Mouse (Mus musculus) limb, embryonic 11.5 days (tissue): Measurements from ENCODE around the gene Tec. TPM values are rescaled to one million over a fixed set of nuclear protein-coding genes. Genes with fewer than 3 reads are reported as not detected.

Experiments used
- ATAC-seq: fragments of 200-750 bp; cut with Nextera tagmentation; 2 replicates; pipeline ENCODE4 v1.8.0; 2017; ENCODE audit warnings: low read depth; ENCODE audit not compliant: insufficient number of reproducible peaks, low FRiP score, low TSS enrichment
- DNase-seq: peaks from one replicate; pipeline ENCODE4 v3.0.0-alpha.2; 2015; ENCODE audit warnings: low spot score
- H3K27ac ChIP-seq: fragments of 300-500 bp; sonication (generic); replicated peaks from 2 replicates; pipeline ENCODE4 v1.5.1; 2014; ENCODE audit warnings: low read depth, mild to moderate bottlenecking, low read length
- H3K27me3 ChIP-seq: fragments of 300-500 bp; sonication (generic); 2 replicates; pipeline ENCODE4 v1.6.1; 2014; ENCODE audit warnings: mild to moderate bottlenecking, low read length, mixed read lengths; ENCODE audit not compliant: control insufficient read depth, insufficient read depth
- H3K36me3 ChIP-seq: fragments of 300-500 bp; sonication (generic); 2 replicates; pipeline ENCODE4 v1.6.1; 2014; ENCODE audit warnings: mild to moderate bottlenecking, low read length, moderate library complexity, mixed read lengths; ENCODE audit not compliant: control insufficient read depth, insufficient read depth
- H3K4me1 ChIP-seq: fragments of 300-500 bp; sonication (generic); 2 replicates; pipeline ENCODE4 v1.6.1; 2014; ENCODE audit warnings: low read length, mixed read lengths; ENCODE audit not compliant: control insufficient read depth, insufficient read depth
- H3K4me2 ChIP-seq: fragments of 300-500 bp; sonication (generic); 2 replicates; pipeline ENCODE4 v1.6.1; 2014; ENCODE audit warnings: low read depth, mild to moderate bottlenecking, moderate library complexity; ENCODE audit not compliant: severe bottlenecking
- H3K4me3 ChIP-seq: fragments of 300-500 bp; sonication (generic); 2 replicates; pipeline ENCODE4 v1.5.1; 2014; ENCODE audit warnings: low read depth, low read length
- H3K9ac ChIP-seq: fragments of 300-500 bp; sonication (generic); 2 replicates; pipeline ENCODE4 v1.6.1; 2014; ENCODE audit warnings: mild to moderate bottlenecking, low read length
- H3K9me3 ChIP-seq: fragments of 300-500 bp; sonication (generic); 2 replicates; pipeline ENCODE4 v1.6.1; 2016; ENCODE audit warnings: low read length; ENCODE audit not compliant: control insufficient read depth
- WGBS: fragments of 180-500 bp; shearing (Covaris S2); extraction: QIAGEN DNeasy Blood & Tissue Kit; methylation state at CpG from one replicate; pipeline ENCODE4 v1.1.7; 2014; 5-methylcytosine and 5-hydroxymethylcytosine counted together
- polyA plus RNA-seq: library from polyadenylated mRNA; unstranded; fragments of >200 nt; fragmentation: Nextera tagmentation; extraction: Ambion mirVana; gene quantifications from 2 replicates; pipeline ENCODE4 v1.2.1, GENCODE M21; 2014

Gene Tec
- polyA plus RNA-seq, 1 experiment from 2014 or later: 2.3 TPM

DNA sequence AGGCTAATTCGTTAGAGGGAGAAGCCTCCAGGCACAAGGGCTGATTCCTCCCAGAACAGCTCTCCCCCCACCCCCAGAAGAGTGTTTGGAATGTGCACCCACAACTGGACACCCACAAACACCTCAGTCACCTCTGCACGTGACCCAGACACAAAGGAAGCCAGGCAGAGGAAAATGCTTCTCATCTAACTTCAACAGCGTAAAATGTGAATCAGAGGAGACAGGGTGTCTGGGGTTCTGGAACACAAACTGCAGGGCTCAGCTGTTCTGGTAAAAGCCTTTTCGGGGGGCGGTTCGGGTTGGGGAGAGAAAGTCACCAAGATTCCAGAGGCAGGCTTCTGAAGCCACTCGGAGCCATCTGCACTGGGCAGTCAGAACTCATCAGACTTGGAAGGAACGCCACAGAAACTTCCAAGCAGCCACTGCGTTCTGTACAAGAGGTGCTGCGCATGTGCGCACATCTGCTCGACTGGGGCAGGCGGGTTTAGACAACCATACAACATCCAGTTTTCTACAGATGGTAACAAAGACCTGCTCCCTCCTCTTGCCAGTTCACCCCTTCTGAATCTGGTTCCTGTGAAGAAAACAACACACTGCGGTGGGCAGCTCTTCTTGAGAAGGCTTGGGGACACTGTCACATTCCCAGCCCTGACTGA lies 59.7 kb downstream of the Tec start:
- no peak overlapping the region for H3K27ac ChIP-seq
- H3K36me3 ChIP-seq: no peaks in the 10 kb centered on the region
- no peaks in the 10 kb centered on the region for H3K27me3 ChIP-seq
- DNase-seq: no peak
- 52% methylated on average over 14 of the region's 14 CpGs for WGBS
- H3K9me3 ChIP-seq: no peaks in the 10 kb centered on the region
- ATAC-seq: no peak
- 0 out of 2 replicates have a peak overlapping the region, but pooled peaks have one; percentile 5 for H3K9ac ChIP-seq
- H3K4me2 ChIP-seq: no peak overlapping the region
- no peak overlapping the region for H3K4me3 ChIP-seq
- peaks cover 10% of the 10 kb centered on the region; the same call in 1 of the 2 replicates for H3K4me1 ChIP-seq

DNA sequence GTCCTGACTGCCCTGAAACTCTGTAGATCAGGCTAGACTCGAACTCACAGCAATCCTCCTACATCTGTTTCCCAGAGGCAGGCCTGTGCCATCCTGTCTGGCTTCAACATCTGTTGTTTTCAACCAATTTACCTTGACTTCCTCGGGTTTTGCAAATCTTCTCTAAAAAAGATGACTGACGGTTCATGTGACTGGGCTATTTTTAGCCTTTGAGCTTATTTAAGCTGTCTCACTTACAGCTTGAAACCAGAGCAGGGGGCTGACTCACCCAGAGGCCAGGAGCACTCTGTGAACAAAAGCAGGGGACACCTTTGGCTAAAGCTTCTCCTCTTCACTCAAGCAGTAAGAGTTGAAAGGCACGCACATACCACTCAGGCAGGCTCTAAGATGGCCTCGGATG lies 65.4 kb downstream of the Tec start:
- Histone ChIP-seq H3K4me1 (no peaks in the 10 kb centered on the region), H3K4me2 (no peak overlapping the region), H3K36me3 (no peaks in the 10 kb centered on the region), H3K9me3 (no peaks in the 10 kb centered on the region), H3K9ac (no peak overlapping the region), H3K27me3 (no peaks in the 10 kb centered on the region), H3K4me3 (no peak overlapping the region), H3K27ac (no peak overlapping the region)
- ATAC-seq (no peak), DNase-seq (no peak)
- WGBS: 71% methylated on average over 5 of the region's 5 CpGs

- H3K36me3 ChIP-seq: no peaks in the 10 kb centered on the region
- H3K9me3 ChIP-seq: no peaks in the 10 kb centered on the region
- H3K4me3 ChIP-seq: no peak overlapping the region
- no peak overlapping the region for H3K9ac ChIP-seq
- DNase-seq: no peak
- H3K4me1 ChIP-seq: no peaks in the 10 kb centered on the region
- H3K27me3 ChIP-seq: no peaks in the 10 kb centered on the region
- no peak overlapping the region for H3K27ac ChIP-seq
- ATAC-seq: no peak
- H3K4me2 ChIP-seq: no peak overlapping the region
- 77% methylated on average over 4 of the region's 4 CpGs for WGBS
Observed at GRCm38 (mm10) chr5:72798563-72798962, 69.7 kb downstream of the Tec start.

- no peak for DNase-seq
- no peak overlapping the region for H3K9ac ChIP-seq
Observed at GRCm38 (mm10) chr5:72796186-72796613, 72.1 kb downstream of the Tec start.

DNA sequence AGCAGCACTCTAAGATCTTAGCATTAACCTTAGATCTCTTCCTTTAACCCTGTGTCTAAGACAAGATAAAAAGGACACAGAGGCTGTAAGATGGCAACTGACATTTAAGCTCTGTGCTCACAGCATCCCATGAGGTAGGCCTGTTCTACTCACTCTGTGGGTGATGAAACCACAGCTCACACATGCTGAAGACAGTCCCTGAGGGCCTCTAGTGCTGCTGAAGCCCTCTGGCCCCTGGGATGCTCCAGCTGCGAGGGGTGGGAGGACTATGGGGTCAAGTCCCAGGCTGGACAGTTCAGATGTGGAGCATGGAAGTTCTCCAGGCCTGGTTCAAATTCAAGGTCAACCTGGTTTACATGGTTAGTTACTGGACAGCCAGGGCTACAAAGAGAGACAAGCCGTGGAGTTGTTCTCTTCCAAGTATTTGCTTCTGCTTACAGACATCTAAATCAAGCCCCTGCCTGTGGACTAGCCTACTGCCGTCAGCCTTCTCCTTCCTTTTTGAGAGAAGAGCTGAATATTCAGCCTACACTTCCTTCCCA lies 74.9 kb downstream of the Tec start:
- Histone ChIP-seq H3K4me3 (no peak overlapping the region), H3K9ac (no peak overlapping the region), H3K4me2 (no peak overlapping the region), H3K4me1 (peaks cover 3% of the 10 kb centered on the region; the same call in 1 of the 2 replicates), H3K36me3 (no peaks in the 10 kb centered on the region), H3K9me3 (no peaks in the 10 kb centered on the region), H3K27ac (no peak overlapping the region), H3K27me3 (no peaks in the 10 kb centered on the region)
- ATAC-seq (no peak), DNase-seq (no peak)
- 71% methylated on average over 3 of the region's 3 CpGs for WGBS

More at GRCm38 (mm10) chr5:72796186-72796613, 72.1 kb downstream of the Tec start:
- H3K4me1 ChIP-seq: peaks cover 2% of the 10 kb centered on the region; the same call in 1 of the 2 replicates
- no peak overlapping the region for H3K27ac ChIP-seq
- no peak overlapping the region for H3K4me3 ChIP-seq
- no peak for ATAC-seq
- no peaks in the 10 kb centered on the region for H3K9me3 ChIP-seq
- no peaks in the 10 kb centered on the region for H3K27me3 ChIP-seq
- WGBS: 65% methylated on average over 14 of the region's 14 CpGs
- H3K4me2 ChIP-seq: no peak overlapping the region
- no peaks in the 10 kb centered on the region for H3K36me3 ChIP-seq

DNA sequence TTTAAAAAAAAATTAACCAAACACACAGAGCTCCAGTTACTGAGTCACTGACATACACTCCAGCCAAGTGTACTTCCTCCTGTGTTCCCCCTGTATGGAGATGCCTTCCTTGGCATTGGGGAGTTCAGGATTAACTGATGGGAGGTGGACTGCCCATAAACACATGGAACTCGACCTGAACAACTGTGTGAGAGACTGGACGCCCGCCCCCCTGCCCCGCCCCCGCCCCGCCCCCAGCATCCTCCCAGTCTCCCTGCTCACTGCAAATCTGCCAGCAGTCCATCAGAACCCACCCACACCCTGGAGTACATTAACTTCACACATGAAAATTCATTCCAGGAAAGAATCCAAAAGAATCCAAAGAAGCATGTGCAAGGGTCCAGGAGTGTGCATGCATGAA lies 76.5 kb downstream of the Tec start:
- 11% methylated on average over 6 of the region's 6 CpGs for WGBS
- ATAC-seq (no peak), DNase-seq (no peak)

GRCm38 (mm10) chr5:72791386-72791785 lies 76.9 kb downstream of the Tec start:
- Histone ChIP-seq H3K9ac (no peak overlapping the region), H3K9me3 (no peaks in the 10 kb centered on the region), H3K4me3 (no peak overlapping the region), H3K4me2 (no peak overlapping the region), H3K4me1 (peaks cover 3% of the 10 kb centered on the region; the same call in 1 of the 2 replicates), H3K27ac (no peak overlapping the region), H3K36me3 (no peaks in the 10 kb centered on the region), H3K27me3 (no peaks in the 10 kb centered on the region)
- 42% methylated on average over 4 of the region's 4 CpGs for WGBS
- ATAC-seq (no peak), DNase-seq (no peak)

More for the DNA sequence above, 76.5 kb downstream of the Tec start:
- peaks cover 3% of the 10 kb centered on the region; the same call in 1 of the 2 replicates for H3K4me1 ChIP-seq
- H3K4me3 ChIP-seq: no peak overlapping the region
- H3K4me2 ChIP-seq: no peak overlapping the region
- H3K27ac ChIP-seq: no peak overlapping the region
- H3K9ac ChIP-seq: no peak overlapping the region
- no peaks in the 10 kb centered on the region for H3K9me3 ChIP-seq
- no peaks in the 10 kb centered on the region for H3K27me3 ChIP-seq
- H3K36me3 ChIP-seq: no peaks in the 10 kb centered on the region

- Histone ChIP-seq H3K4me1 (no peaks in the 10 kb centered on the region), H3K4me2 (no peak overlapping the region), H3K27ac (no peak overlapping the region), H3K9ac (no peak overlapping the region), H3K27me3 (no peaks in the 10 kb centered on the region), H3K4me3 (no peak overlapping the region), H3K36me3 (no peaks in the 10 kb centered on the region), H3K9me3 (no peaks in the 10 kb centered on the region)
- no peak for ATAC-seq
- 61% methylated on average over 4 of the region's 4 CpGs for WGBS
- DNase-seq: no peak
Observed at GRCm38 (mm10) chr5:72785451-72785850, 82.8 kb downstream of the Tec start.
